Mouse (Mus musculus): ENCODE data around the gene Slc9a9. TPM values are rescaled to one million over a fixed set of nuclear protein-coding genes. Genes with fewer than 3 reads are reported as not detected.

Gene Slc9a9
- polyA plus RNA-seq, 1 experiment: 6.1 TPM

- no peak for DNase-seq (ENCODE audit: low spot score)
These were observed 538.0 kb downstream of the Slc9a9 start for GRCm38 (mm10) chr9:95207661-95208060.

- no peak for DNase-seq (ENCODE audit: low spot score)
These were observed 539.0 kb downstream of the Slc9a9 start for GRCm38 (mm10) chr9:95208681-95209080.

GRCm38 (mm10) chr9:95220009-95220408 lies 550.3 kb downstream of the Slc9a9 start:
- DNase-seq (ENCODE audit: low spot score): no peak

- no peak for DNase-seq (ENCODE audit: low spot score)
These were observed 551.6 kb downstream of the Slc9a9 start for GRCm38 (mm10) chr9:95221310-95221709.

GRCm38 (mm10) chr9:95226986-95227385 lies 557.3 kb downstream of the Slc9a9 start:
- DNase-seq (ENCODE audit: low spot score): no peak

- DNase-seq (ENCODE audit: low spot score): no peak
These were observed 558.4 kb downstream of the Slc9a9 start for GRCm38 (mm10) chr9:95228123-95228522.

GRCm38 (mm10) chr9:95229147-95229546 lies 559.4 kb downstream of the Slc9a9 start:
- no peak for DNase-seq (ENCODE audit: low spot score)

GRCm38 (mm10) chr9:95239900-95240299 lies 570.2 kb downstream of the Slc9a9 start:
- no peak for DNase-seq (ENCODE audit: low spot score)

GRCm38 (mm10) chr9:95242628-95243195 lies 573.0 kb downstream of the Slc9a9 start:
- DNase-seq (ENCODE audit: low spot score): no peak

- DNase-seq (ENCODE audit: low spot score): no peak
These were observed 584.5 kb downstream of the Slc9a9 start for GRCm38 (mm10) chr9:95254162-95254561.

GRCm38 (mm10) chr9:95255844-95256243 lies 586.1 kb downstream of the Slc9a9 start:
- DNase-seq (ENCODE audit: low spot score): no peak

GRCm38 (mm10) chr9:95256680-95257316 lies 587.1 kb downstream of the Slc9a9 start:
- no peak for DNase-seq (ENCODE audit: low spot score)

- no peak for DNase-seq (ENCODE audit: low spot score)
These were observed 593.1 kb downstream of the Slc9a9 start for GRCm38 (mm10) chr9:95262851-95263250.

GRCm38 (mm10) chr9:95263867-95264509 lies 594.3 kb downstream of the Slc9a9 start:
- no peak for DNase-seq (ENCODE audit: low spot score)

- no peak for DNase-seq (ENCODE audit: low spot score)
These were observed 596.5 kb downstream of the Slc9a9 start for GRCm38 (mm10) chr9:95266179-95266578.

- DNase-seq (ENCODE audit: low spot score): no peak
These were observed 597.2 kb downstream of the Slc9a9 start for GRCm38 (mm10) chr9:95266924-95267323.

GRCm38 (mm10) chr9:95279590-95280344 lies 610.1 kb downstream of the Slc9a9 start:
- no peak for DNase-seq (ENCODE audit: low spot score)

Other genes starting within 250 kb of the Slc9a9 start
- gene 1190002N15Rik, start 131.8 kb upstream of the Slc9a9 start, polyA plus RNA-seq (2012; rRNA removed): 21.3 and 21.5 TPM in 2 replicates